Mouse (Mus musculus) cortical plate, adult 2 months (tissue): ENCODE results near the gene Vstm4.

Source experiments
- CTCF ChIP-seq: fragments of 200-500 bp; IDR thresholded peaks from 2 replicates; pipeline ENCODE4 v1.5.1; 2011; ENCODE audit warnings: mild to moderate bottlenecking, control low read depth, low read length; ENCODE audit not compliant: insufficient read depth; ENCODE audit errors: extremely low read depth
- POLR2A ChIP-seq: fragments of 200-500 bp; IDR thresholded peaks from 2 replicates; pipeline ENCODE4 v1.6.1; 2011; ENCODE audit warnings: mild to moderate bottlenecking, low read length, control low read depth; ENCODE audit not compliant: insufficient read depth; ENCODE audit errors: extremely low read depth

DNA sequence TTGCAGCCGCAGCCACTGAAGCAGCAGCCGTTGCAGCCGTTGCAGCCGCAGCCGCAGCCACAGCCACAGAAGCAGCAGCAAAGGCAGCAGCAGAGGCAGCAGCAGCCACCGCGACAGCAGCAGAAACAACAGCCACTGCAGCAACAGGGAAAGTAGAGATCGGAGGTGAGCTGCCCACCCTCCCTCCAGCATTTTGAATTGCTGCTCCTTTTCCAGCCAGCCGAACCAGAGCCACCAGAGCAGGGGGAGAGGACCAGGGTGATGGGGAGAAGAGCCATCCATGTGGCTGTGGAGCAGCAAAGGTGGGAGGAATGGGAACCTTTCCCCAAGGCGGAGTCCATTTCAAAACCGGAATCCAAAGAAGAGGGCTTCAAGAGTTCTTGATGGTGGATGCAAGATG is 20.4 kb upstream of the Vstm4 start:
- TF ChIP-seq CTCF = no peak
- no peak for TF ChIP-seq POLR2A
